Mouse (Mus musculus) liver, embryonic 14.5 days (tissue): ENCODE results near the gene Gnpat.

Experiments
- CTCF ChIP-seq: IDR thresholded peaks from 2 replicates; pipeline ENCODE4 v1.5.1; 2016; ENCODE audit warnings: antibody characterized with exemption, low read depth, control low read depth
- EP300 ChIP-seq: IDR thresholded peaks from 2 replicates; pipeline ENCODE4 v1.6.1; 2016; ENCODE audit warnings: antibody characterized with exemption, low read depth

DNA sequence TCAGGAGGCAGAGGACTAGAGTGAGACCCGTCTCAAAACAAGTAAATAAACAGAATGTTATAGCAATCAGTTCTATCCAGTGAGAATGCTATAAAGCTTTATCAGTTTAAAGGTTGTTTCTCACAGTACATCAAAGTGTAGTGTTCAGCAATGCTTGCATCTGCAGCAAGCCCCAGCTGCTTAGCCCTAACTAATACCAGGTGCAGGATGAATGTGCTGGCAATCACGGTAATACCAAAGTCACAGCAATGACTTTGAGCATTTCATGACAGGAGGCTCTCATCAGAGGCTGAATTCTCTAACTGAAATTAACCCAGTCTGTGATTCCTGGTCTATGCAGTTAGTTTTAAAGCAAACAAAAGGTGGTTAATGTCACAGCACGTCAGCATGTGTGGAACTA is 29.8 kb downstream of the Gnpat start:
- no peak for TF ChIP-seq EP300
- TF ChIP-seq CTCF = no peak
